Mouse (Mus musculus) stomach, embryonic 16.5 days (tissue): Measurements from ENCODE around the gene Plcl1. TPM values are rescaled to one million over a fixed set of nuclear protein-coding genes. Genes with fewer than 3 reads are reported as not detected.
A peak's percentile ranks its signal among the peaks of the same experiment; 100 is the strongest.

ENCODE experiments used
- ATAC-seq: fragments of 200-750 bp; cut with Nextera tagmentation; 2 replicates; pipeline ENCODE4 v1.8.0; 2017; ENCODE audit warnings: moderate number of reproducible peaks, moderate TSS enrichment; ENCODE audit not compliant: insufficient read depth, low FRiP score
- H3K27ac ChIP-seq: fragments of 300-500 bp; sonication (generic); 2 replicates; pipeline ENCODE4 v1.5.1; 2014; ENCODE audit warnings: low read length
- H3K27me3 ChIP-seq: fragments of 300-500 bp; sonication (generic); 2 replicates; pipeline ENCODE4 v1.6.1; 2014; ENCODE audit warnings: low read length, control low read depth, mixed read lengths; ENCODE audit not compliant: control insufficient read depth, insufficient read depth
- H3K36me3 ChIP-seq: fragments of 300-500 bp; sonication (generic); 2 replicates; pipeline ENCODE4 v1.6.1; 2014; ENCODE audit warnings: low read length; ENCODE audit not compliant: control insufficient read depth, insufficient read depth
- H3K4me1 ChIP-seq: fragments of 300-500 bp; sonication (generic); 2 replicates; pipeline ENCODE4 v1.6.1; 2014; ENCODE audit warnings: low read length, control low read depth, mixed read lengths; ENCODE audit not compliant: control insufficient read depth, insufficient read depth
- H3K4me2 ChIP-seq: fragments of 300-500 bp; sonication (generic); 2 replicates; pipeline ENCODE4 v1.6.1; 2014; ENCODE audit warnings: low read depth, low read length, mixed read lengths
- H3K4me3 ChIP-seq: fragments of 300-500 bp; sonication (generic); replicated peaks from 2 replicates; pipeline ENCODE4 v1.5.1; 2014; ENCODE audit warnings: mild to moderate bottlenecking, low read length
- H3K9ac ChIP-seq: fragments of 300-500 bp; sonication (generic); 2 replicates; pipeline ENCODE4 v1.6.1; 2014; ENCODE audit warnings: low read length
- H3K9me3 ChIP-seq: fragments of 300-500 bp; sonication (generic); replicated peaks from 2 replicates; pipeline ENCODE4 v1.6.1; 2016; ENCODE audit warnings: low read length, control low read depth; ENCODE audit not compliant: control insufficient read depth
- whole genome bisulfite sequencing: fragments of 180-500 bp; shearing (Covaris S2); extraction: QIAGEN DNeasy Blood & Tissue Kit; methylation state at CpG from one replicate; pipeline ENCODE4 v1.1.7; 2014; 5-methylcytosine and 5-hydroxymethylcytosine counted together
- polyA plus RNA-seq: library from polyadenylated mRNA; unstranded; fragments of >200 nt; fragmentation: Nextera tagmentation; extraction: Ambion mirVana; gene quantifications from 2 replicates; pipeline ENCODE4 v1.2.1, GENCODE M21; 2015

The Plcl1 gene
- polyA plus RNA-seq, 1 experiment from 2014 or later, result 1.9 TPM

- 58% methylated on average over 1 of the region's 1 CpGs for WGBS
- H3K36me3 ChIP-seq, result no peaks in the 10 kb centered on the region
- H3K9me3 ChIP-seq, result no peaks in the 10 kb centered on the region
- H3K9ac ChIP-seq, result no peak overlapping the region
- H3K4me1 ChIP-seq, result no peaks in the 10 kb centered on the region
- H3K4me2 ChIP-seq, result no peak overlapping the region
- no peaks in the 10 kb centered on the region for H3K27me3 ChIP-seq
- no peak for ATAC-seq
- no peak overlapping the region for H3K4me3 ChIP-seq
- H3K27ac ChIP-seq, result no peak overlapping the region
Observed at GRCm38 (mm10) chr1:55600496-55600895, 194.8 kb downstream of the Plcl1 start.

GRCm38 (mm10) chr1:55604593-55604992 lies 198.9 kb downstream of the Plcl1 start:
- Histone ChIP-seq H3K36me3 (no peaks in the 10 kb centered on the region), H3K27me3 (no peaks in the 10 kb centered on the region), H3K9ac (no peak overlapping the region), H3K9me3 (no peaks in the 10 kb centered on the region), H3K4me3 (no peak overlapping the region), H3K4me1 (peaks cover 8% of the 10 kb centered on the region), H3K27ac (0 out of 2 replicates have a peak overlapping the region, but pooled peaks have one; percentile 15), H3K4me2 (no peak overlapping the region)
- 63% methylated on average over 4 of the region's 4 CpGs for WGBS
- 0 out of 2 replicates have a peak, but pooled peaks have one; percentile 56 for ATAC-seq

- Histone ChIP-seq H3K27me3 (no peaks in the 10 kb centered on the region), H3K4me3 (no peak overlapping the region), H3K27ac (0 out of 2 replicates have a peak overlapping the region, but pooled peaks have one; percentile 21), H3K4me2 (no peak overlapping the region), H3K36me3 (no peaks in the 10 kb centered on the region), H3K9me3 (no peaks in the 10 kb centered on the region), H3K4me1 (peaks cover 8% of the 10 kb centered on the region), H3K9ac (no peak overlapping the region)
- ATAC-seq, result no peak
- WGBS, result 69% methylated on average over 4 of the region's 4 CpGs
Observed at GRCm38 (mm10) chr1:55605450-55605849, 199.7 kb downstream of the Plcl1 start.

- no peak overlapping the region for H3K4me3 ChIP-seq
- no peak for ATAC-seq
- H3K9me3 ChIP-seq, result no peaks in the 10 kb centered on the region
- no peak overlapping the region for H3K27ac ChIP-seq
- H3K36me3 ChIP-seq, result no peaks in the 10 kb centered on the region
- WGBS, result 54% methylated on average over 2 of the region's 2 CpGs
- H3K4me2 ChIP-seq, result no peak overlapping the region
- H3K9ac ChIP-seq, result no peak overlapping the region
- H3K27me3 ChIP-seq, result no peaks in the 10 kb centered on the region
- peaks cover 8% of the 10 kb centered on the region for H3K4me1 ChIP-seq
Observed at GRCm38 (mm10) chr1:55605956-55606355, 200.2 kb downstream of the Plcl1 start.

- Histone ChIP-seq H3K4me3 (no peak overlapping the region), H3K4me2 (no peak overlapping the region), H3K9ac (no peak overlapping the region), H3K4me1 (peaks cover 8% of the 10 kb centered on the region), H3K27ac (no peak overlapping the region), H3K27me3 (no peaks in the 10 kb centered on the region), H3K9me3 (no peaks in the 10 kb centered on the region), H3K36me3 (no peaks in the 10 kb centered on the region)
- 57% methylated on average over 8 of the region's 8 CpGs for WGBS
- no peak for ATAC-seq
Observed at GRCm38 (mm10) chr1:55606405-55606804, 200.7 kb downstream of the Plcl1 start.

GRCm38 (mm10) chr1:55612759-55613328 lies 207.1 kb downstream of the Plcl1 start:
- Histone ChIP-seq H3K4me3 (no peak overlapping the region), H3K27ac (no peak overlapping the region), H3K27me3 (no peaks in the 10 kb centered on the region), H3K9me3 (no peaks in the 10 kb centered on the region), H3K4me1 (peaks cover 6% of the 10 kb centered on the region), H3K4me2 (no peak overlapping the region), H3K36me3 (no peaks in the 10 kb centered on the region), H3K9ac (no peak overlapping the region)
- ATAC-seq, result no peak
- WGBS, result 74% methylated on average over 6 of the region's 6 CpGs

- 93% methylated on average over 2 of the region's 2 CpGs for WGBS
- Histone ChIP-seq H3K9me3 (no peaks in the 10 kb centered on the region), H3K9ac (no peak overlapping the region), H3K4me2 (no peak overlapping the region), H3K4me3 (no peak overlapping the region), H3K4me1 (peaks cover 1% of the 10 kb centered on the region; the same call in 1 of the 2 replicates), H3K27me3 (no peaks in the 10 kb centered on the region), H3K27ac (no peak overlapping the region), H3K36me3 (no peaks in the 10 kb centered on the region)
- ATAC-seq, result no peak
Observed at GRCm38 (mm10) chr1:55617857-55618256, 212.1 kb downstream of the Plcl1 start.

GRCm38 (mm10) chr1:55618617-55619286 lies 213.0 kb downstream of the Plcl1 start:
- H3K9me3 ChIP-seq, result no peaks in the 10 kb centered on the region
- H3K4me2 ChIP-seq, result no peak overlapping the region
- no peaks in the 10 kb centered on the region for H3K27me3 ChIP-seq
- ATAC-seq, result no peak
- no peak overlapping the region for H3K4me3 ChIP-seq
- no peak overlapping the region for H3K9ac ChIP-seq
- no peaks in the 10 kb centered on the region for H3K36me3 ChIP-seq
- WGBS, result 75% methylated on average over 7 of the region's 7 CpGs
- no peaks in the 10 kb centered on the region for H3K4me1 ChIP-seq
- no peak overlapping the region for H3K27ac ChIP-seq

GRCm38 (mm10) chr1:55631496-55631895 lies 225.8 kb downstream of the Plcl1 start:
- no peaks in the 10 kb centered on the region for H3K36me3 ChIP-seq

More at GRCm38 (mm10) chr1:55631496-55631895, 225.8 kb downstream of the Plcl1 start:
- Histone ChIP-seq H3K9me3 (no peaks in the 10 kb centered on the region), H3K27me3 (no peaks in the 10 kb centered on the region), H3K27ac (no peak overlapping the region), H3K4me1 (no peaks in the 10 kb centered on the region), H3K4me3 (no peak overlapping the region), H3K4me2 (no peak overlapping the region), H3K9ac (no peak overlapping the region)
- WGBS, result 45% methylated on average over 1 of the region's 1 CpGs
- ATAC-seq, result no peak
